ENCODE assay signal across 19 mouse cellular contexts in genomic region chr14:11615697-11616096, GRCm38 (mm10).
"Had no signal": no experiment of that assay in that cellular context is flagged by ENCODE, and none has a peak within 500 bp of the region (broad histone marks: within the 10 kb centered on the region; RNA-seq: fewer than 3 reads in every experiment).

No protein-coding gene starts in this region.

- DNase-seq: lung, adult 18-20 months; lung, embryonic 14.5 days; lung, postnatal 10 days; lung, postnatal 4 days; retina, postnatal 1 day; right cerebral cortex, adult 18-20 months; right cerebral cortex, postnatal 25 days; right cerebral cortex, postnatal 4 days; thymus, adult 2 months; thymus, postnatal 25 days; thymus, postnatal 4 days had no signal

- H3K27me3 ChIP-seq: midbrain, embryonic 13.5 days; midbrain, embryonic 15.5 days; neural tube, embryonic 13.5 days; neural tube, embryonic 15.5 days; stomach, embryonic 15.5 days had no signal

- H3K9ac ChIP-seq: lung, embryonic 14.5 days; midbrain, embryonic 13.5 days; midbrain, embryonic 15.5 days; neural tube, embryonic 13.5 days; neural tube, embryonic 15.5 days; stomach, embryonic 15.5 days had no signal

- H3K9me3 ChIP-seq: midbrain, embryonic 10.5 days; midbrain, embryonic 13.5 days; midbrain, embryonic 15.5 days; neural tube, embryonic 13.5 days; neural tube, embryonic 15.5 days; stomach, embryonic 15.5 days had no signal

- H3K27ac ChIP-seq: midbrain, embryonic 10.5 days; midbrain, embryonic 13.5 days; midbrain, embryonic 15.5 days; neural tube, embryonic 13.5 days; neural tube, embryonic 15.5 days; stomach, embryonic 15.5 days; stomach, postnatal 0 days had no signal

- H3K4me3 ChIP-seq: midbrain, embryonic 10.5 days; midbrain, embryonic 13.5 days; midbrain, embryonic 15.5 days; myocyte; neural tube, embryonic 13.5 days; neural tube, embryonic 15.5 days; stomach, embryonic 15.5 days had no signal

- ATAC-seq: midbrain, embryonic 13.5 days; midbrain, embryonic 15.5 days had no signal

- H3K36me3 ChIP-seq: midbrain, embryonic 10.5 days; midbrain, embryonic 13.5 days; midbrain, embryonic 15.5 days; neural tube, embryonic 13.5 days; neural tube, embryonic 15.5 days; stomach, embryonic 15.5 days had no signal

- H3K4me2 ChIP-seq: lung, embryonic 14.5 days; midbrain, embryonic 13.5 days; midbrain, embryonic 15.5 days; neural tube, embryonic 13.5 days; neural tube, embryonic 15.5 days; stomach, embryonic 15.5 days had no signal
